ENCODE assay signal across 15 mouse cellular contexts in the genomic region with DNA sequence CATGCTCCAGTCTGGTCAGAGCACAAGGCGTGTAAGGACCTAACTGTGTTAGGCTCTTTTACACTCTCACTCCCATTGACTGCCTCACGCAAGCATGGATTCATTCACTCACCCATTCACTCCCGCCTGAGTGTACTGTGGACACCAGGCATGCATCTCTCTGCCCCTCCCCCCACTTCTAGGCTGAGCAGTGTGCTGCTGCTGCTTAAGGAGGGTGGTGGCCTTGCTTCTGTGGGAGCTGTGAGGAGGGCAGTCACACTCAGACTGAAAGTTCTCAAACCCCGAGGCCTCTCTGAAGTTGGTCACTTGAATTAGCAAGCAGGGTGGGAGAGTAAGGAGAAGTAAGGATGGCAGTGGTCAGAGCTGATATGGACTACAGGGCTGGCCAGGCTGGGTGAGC.
DNase-seq lines count a peak whose midpoint lies in the region; ATAC-seq and TF ChIP-seq lines count a peak whose summit lies in the region.
"Had no signal": no experiment of that assay in that cellular context is flagged by ENCODE, and none has a peak within 500 bp of the region (broad histone marks: within the 10 kb centered on the region; RNA-seq: fewer than 3 reads in every experiment).

No protein-coding gene starts in this region.

- H3K4me2 ChIP-seq in embryonic facial prominence, embryonic 14.5 days (ENCODE audit: low read depth, low read length), result no peak overlapping the region
- H3K4me2 ChIP-seq in liver, embryonic 11.5 days, result no peak overlapping the region
- H3K4me2 ChIP-seq: heart, embryonic 15.5 days; kidney, embryonic 15.5 days had no signal

- no peak for DNase-seq in gastrocnemius, adult 2 months
- DNase-seq in gastrocnemius, adult 18-20 months (ENCODE audit: low spot score), result no peak
- DNase-seq in embryonic facial prominence, embryonic 14.5 days (ENCODE audit: low spot score), result peak; percentile 33
- DNase-seq in liver, embryonic 11.5 days (ENCODE audit: low spot score), result no peak
- DNase-seq in cerebellum, adult 11 months, result no peak
- DNase-seq: cerebellum, adult 8-10 months; gastrocnemius, postnatal 36 days; lung, postnatal 4 days; spleen, adult 18-20 months had no signal

- ATAC-seq in megakaryocyte, adult 5-6 weeks (ENCODE audit: poor library complexity, severe bottlenecking), result no peak
- ATAC-seq in embryonic facial prominence, embryonic 14.5 days (ENCODE audit: low read depth), result no peak
- ATAC-seq in liver, embryonic 11.5 days (replicated peaks; ENCODE audit: low FRiP score), result no peak
- ATAC-seq: inflammation-experienced regulatory T-cells, adult 6 months had no signal

- intact Hi-C loops in gastrocnemius, adult 2 months (cut with DNase I), result no loop called here

- H3K27ac ChIP-seq in gastrocnemius, adult 2 months, result peak overlapping the region; percentile 46; the same call in 1 of the 2 replicates
- no peak overlapping the region for H3K27ac ChIP-seq in embryonic facial prominence, embryonic 14.5 days (replicated peaks; ENCODE audit: low read depth, low read length)
- no peak overlapping the region for H3K27ac ChIP-seq in liver, embryonic 11.5 days (ENCODE audit: low read depth, low read length)
- H3K27ac ChIP-seq: heart, embryonic 15.5 days; kidney, embryonic 15.5 days; liver, embryonic 14.5 days had no signal

- TF ChIP-seq CTCF in gastrocnemius, adult 2 months (IDR thresholded peaks at IDR 0.05), result no peak

- peaks cover 10% of the 10 kb centered on the region for H3K9me3 ChIP-seq in megakaryocyte, embryonic 14.5 days
- no peaks in the 10 kb centered on the region for H3K9me3 ChIP-seq in embryonic facial prominence, embryonic 14.5 days (ENCODE audit: control insufficient read depth, low read length)
- no peaks in the 10 kb centered on the region for H3K9me3 ChIP-seq in liver, embryonic 11.5 days (ENCODE audit: control insufficient read depth, low read length)
- H3K9me3 ChIP-seq: heart, embryonic 15.5 days; kidney, embryonic 15.5 days had no signal

- no peak overlapping the region for H3K4me3 ChIP-seq in gastrocnemius, adult 2 months
- H3K4me3 ChIP-seq in megakaryocyte, embryonic 14.5 days (replicated peaks), result peak overlapping the region; percentile 23
- H3K4me3 ChIP-seq in embryonic facial prominence, embryonic 14.5 days (ENCODE audit: low read depth, low read length), result no peak overlapping the region
- H3K4me3 ChIP-seq in liver, embryonic 11.5 days (ENCODE audit: low read depth, low read length), result no peak overlapping the region
- H3K4me3 ChIP-seq: heart, embryonic 15.5 days; kidney, embryonic 15.5 days had no signal

- H3K4me1 ChIP-seq in megakaryocyte, embryonic 14.5 days, result peaks cover 22% of the 10 kb centered on the region
- H3K4me1 ChIP-seq in embryonic facial prominence, embryonic 14.5 days (ENCODE audit: control insufficient read depth, insufficient read depth, low read length), result peaks cover 16% of the 10 kb centered on the region; the same call in 1 of the 2 replicates
- peaks cover 7% of the 10 kb centered on the region for H3K4me1 ChIP-seq in liver, embryonic 11.5 days (replicated peaks; ENCODE audit: control insufficient read depth, insufficient read depth, low read length)

- WGBS in embryonic facial prominence, embryonic 14.5 days, result 57% methylated on average over 4 of the region's 4 CpGs
- 52% methylated on average over 4 of the region's 4 CpGs for whole genome bisulfite sequencing in liver, embryonic 11.5 days

- H3K9ac ChIP-seq in embryonic facial prominence, embryonic 14.5 days (ENCODE audit: low read depth, low read length), result no peak overlapping the region
- no peak overlapping the region for H3K9ac ChIP-seq in liver, embryonic 11.5 days (ENCODE audit: low read depth, low read length)
- H3K9ac ChIP-seq: heart, embryonic 15.5 days; kidney, embryonic 15.5 days; liver, embryonic 14.5 days had no signal

- no peaks in the 10 kb centered on the region for H3K36me3 ChIP-seq in megakaryocyte, embryonic 14.5 days (replicated peaks; ENCODE audit: low read length)
- H3K36me3 ChIP-seq in embryonic facial prominence, embryonic 14.5 days (ENCODE audit: control insufficient read depth, insufficient read depth, low read length), result no peaks in the 10 kb centered on the region
- no peaks in the 10 kb centered on the region for H3K36me3 ChIP-seq in liver, embryonic 11.5 days (ENCODE audit: control insufficient read depth, insufficient read depth, low read length)
- H3K36me3 ChIP-seq: heart, embryonic 15.5 days; kidney, embryonic 15.5 days had no signal

- peaks cover 8% of the 10 kb centered on the region for H3K27me3 ChIP-seq in megakaryocyte, embryonic 14.5 days (replicated peaks)
- H3K27me3 ChIP-seq in embryonic facial prominence, embryonic 14.5 days (replicated peaks; ENCODE audit: control insufficient read depth, insufficient read depth, low read length), result no peaks in the 10 kb centered on the region
- H3K27me3 ChIP-seq in liver, embryonic 11.5 days (replicated peaks; ENCODE audit: control insufficient read depth, insufficient read depth, low read length), result no peaks in the 10 kb centered on the region
- H3K27me3 ChIP-seq: heart, embryonic 15.5 days; kidney, embryonic 15.5 days had no signal
